23 mouse cellular contexts compared by ENCODE assay signal in genomic region chr8:128065127-128065526, GRCm38 (mm10).
DNase-seq lines count a peak whose midpoint lies in the region; ATAC-seq and TF ChIP-seq lines count a peak whose summit lies in the region.
"Had no signal": no experiment of that assay in that cellular context is flagged by ENCODE, and none has a peak within 500 bp of the region (broad histone marks: within the 10 kb centered on the region; RNA-seq: fewer than 3 reads in every experiment).

No protein-coding gene starts in this region.

- no peak overlapping the region for H3K4me2 ChIP-seq in forebrain, embryonic 13.5 days
- H3K4me2 ChIP-seq: embryonic facial prominence, embryonic 15.5 days; heart, embryonic 11.5 days; heart, embryonic 15.5 days; hindbrain, embryonic 15.5 days had no signal

- intact Hi-C loops in heart, postnatal 14 days (cut with DNase I): no loop called here
- intact Hi-C loops in left cerebral cortex, postnatal 14 days (cut with DNase I): no loop called here

- H3K36me3 ChIP-seq in forebrain, embryonic 13.5 days (ENCODE audit: poor library complexity, severe bottlenecking): no peaks in the 10 kb centered on the region
- H3K36me3 ChIP-seq: embryonic facial prominence, embryonic 15.5 days; forebrain, embryonic 10.5 days; heart, embryonic 15.5 days; hindbrain, embryonic 15.5 days had no signal

- no peak overlapping the region for H3K4me3 ChIP-seq in bone marrow macrophage, adult 2 months (ENCODE audit: insufficient read depth, low read length)
- no peak overlapping the region for H3K4me3 ChIP-seq in forebrain, embryonic 13.5 days
- H3K4me3 ChIP-seq: embryonic facial prominence, embryonic 15.5 days; erythroblast, embryonic 14.5 days; forebrain, embryonic 10.5 days; heart, embryonic 15.5 days; hindbrain, embryonic 15.5 days had no signal

- WGBS in forebrain, embryonic 13.5 days: 84% methylated on average over 2 of the region's 2 CpGs

- peak overlapping the region; percentile 57 for H3K27ac ChIP-seq in bone marrow macrophage, adult 2 months (ENCODE audit: insufficient read depth, low read depth, low read length)
- H3K27ac ChIP-seq in forebrain, embryonic 13.5 days: no peak overlapping the region
- H3K27ac ChIP-seq: embryonic facial prominence, embryonic 15.5 days; forebrain, embryonic 10.5 days; heart, embryonic 15.5 days; hindbrain, embryonic 15.5 days had no signal

- H3K27me3 ChIP-seq in forebrain, embryonic 13.5 days: no peaks in the 10 kb centered on the region
- H3K27me3 ChIP-seq: CH12.LX; embryonic facial prominence, embryonic 15.5 days; heart, embryonic 15.5 days; hindbrain, embryonic 15.5 days; Patski had no signal

- H3K9ac ChIP-seq in forebrain, embryonic 13.5 days: no peak overlapping the region
- H3K9ac ChIP-seq: embryonic facial prominence, embryonic 15.5 days; heart, embryonic 15.5 days; hindbrain, embryonic 15.5 days had no signal

- no peak for TF ChIP-seq POLR2A in bone marrow macrophage, adult 2 months (IDR thresholded peaks at IDR 0.05; ENCODE audit: borderline replicate concordance, low read depth, low read length)

- ATAC-seq in megakaryocyte progenitor cell, adult 5-6 weeks (replicated peaks; ENCODE audit: poor library complexity): 0 out of 2 replicates have a peak, but pooled peaks have one; percentile 9
- no peak for ATAC-seq in forebrain, embryonic 13.5 days
- ATAC-seq: activated CD4-positive, CD25-positive, alpha-beta regulatory T cell, adult 4 months; forebrain, embryonic 16.5 days; Patski had no signal

- peak; percentile 88 for DNase-seq in heart, adult 11 months
- DNase-seq in heart, postnatal 14 days: no peak
- no peak for DNase-seq in left cerebral cortex, postnatal 14 days (ENCODE audit: low spot score in 2 of 2)
- no peak for DNase-seq in left cerebral cortex, adult 11 months (ENCODE audit: low spot score)
- DNase-seq: adrenal gland, postnatal 25 days; cerebellum, adult 2 months; cerebellum, postnatal 10 days; embryo, embryonic 11 days; gastrocnemius, postnatal 10 days; heart, postnatal 36 days had no signal

- TF ChIP-seq CTCF in bone marrow macrophage, adult 2 months (IDR thresholded peaks at IDR 0.05; ENCODE audit: low read depth, low read length): no peak

- peaks cover 22% of the 10 kb centered on the region for H3K4me1 ChIP-seq in bone marrow macrophage, adult 2 months (ENCODE audit: control insufficient read depth, insufficient read depth, low read length)
- peaks cover 9% of the 10 kb centered on the region; the same call in 1 of the 2 replicates for H3K4me1 ChIP-seq in forebrain, embryonic 13.5 days
- H3K4me1 ChIP-seq: embryonic facial prominence, embryonic 15.5 days; heart, embryonic 15.5 days; hindbrain, embryonic 15.5 days had no signal

- H3K9me3 ChIP-seq in forebrain, embryonic 13.5 days (replicated peaks): no peaks in the 10 kb centered on the region
- H3K9me3 ChIP-seq: embryonic facial prominence, embryonic 15.5 days; forebrain, embryonic 10.5 days; heart, embryonic 15.5 days; hindbrain, embryonic 15.5 days had no signal
